Mouse (Mus musculus): ENCODE measurements around the gene Rbm47.

Rbm47 gene

GRCm38 (mm10) chr5:66085478-66085877 lies 87.4 kb downstream of the Rbm47 start:
- DNase-seq (ENCODE audit: low spot score) = no peak

- no peak for DNase-seq (ENCODE audit: low spot score)
Observed at GRCm38 (mm10) chr5:66084541-66084940, 88.4 kb downstream of the Rbm47 start.

- peak; percentile 61 for DNase-seq (ENCODE audit: low spot score)
Observed at GRCm38 (mm10) chr5:66083350-66083749, 89.6 kb downstream of the Rbm47 start.

- DNase-seq (ENCODE audit: low spot score) = peak; percentile 69
Observed at GRCm38 (mm10) chr5:66082229-66082572, 90.7 kb downstream of the Rbm47 start.

GRCm38 (mm10) chr5:66081443-66082228 lies 91.3 kb downstream of the Rbm47 start:
- peak; percentile 55 for DNase-seq (ENCODE audit: low spot score)

GRCm38 (mm10) chr5:66080529-66081220 lies 92.2 kb downstream of the Rbm47 start:
- peak; percentile 59 for DNase-seq (ENCODE audit: low spot score)

- DNase-seq (ENCODE audit: low spot score) = no peak
Observed at GRCm38 (mm10) chr5:66079358-66080179, 93.3 kb downstream of the Rbm47 start.

GRCm38 (mm10) chr5:66078491-66079012 lies 94.4 kb downstream of the Rbm47 start:
- no peak for DNase-seq (ENCODE audit: low spot score)

GRCm38 (mm10) chr5:66077416-66077815 lies 95.5 kb downstream of the Rbm47 start:
- peak; percentile 86 for DNase-seq (ENCODE audit: low spot score)

- DNase-seq (ENCODE audit: low spot score) = no peak
Observed at GRCm38 (mm10) chr5:66076685-66077301, 96.1 kb downstream of the Rbm47 start.

- no peak for DNase-seq (ENCODE audit: low spot score)
Observed at GRCm38 (mm10) chr5:66075906-66076305, 97.0 kb downstream of the Rbm47 start.

GRCm38 (mm10) chr5:66075032-66075488 lies 97.9 kb downstream of the Rbm47 start:
- DNase-seq (ENCODE audit: low spot score) = peak; percentile 28

GRCm38 (mm10) chr5:66074235-66074634 lies 98.7 kb downstream of the Rbm47 start:
- no peak for DNase-seq (ENCODE audit: low spot score)

GRCm38 (mm10) chr5:66073604-66074164 lies 99.2 kb downstream of the Rbm47 start:
- DNase-seq (ENCODE audit: low spot score) = no peak

GRCm38 (mm10) chr5:66071722-66072121 lies 101.2 kb downstream of the Rbm47 start:
- DNase-seq (ENCODE audit: low spot score) = peak; percentile 66

- DNase-seq (ENCODE audit: low spot score) = no peak
Observed at GRCm38 (mm10) chr5:66070350-66070749, 102.6 kb downstream of the Rbm47 start.

- peak; percentile 66 for DNase-seq (ENCODE audit: low spot score)
Observed at GRCm38 (mm10) chr5:66069470-66070144, 103.3 kb downstream of the Rbm47 start.

GRCm38 (mm10) chr5:66069133-66069469 lies 103.8 kb downstream of the Rbm47 start:
- no peak for DNase-seq (ENCODE audit: low spot score)

GRCm38 (mm10) chr5:66068068-66068920 lies 104.6 kb downstream of the Rbm47 start:
- no peak for DNase-seq (ENCODE audit: low spot score)

GRCm38 (mm10) chr5:66067219-66067618 lies 105.7 kb downstream of the Rbm47 start:
- DNase-seq (ENCODE audit: low spot score) = no peak

Data from urinary bladder, postnatal 14 days (tissue).